Mouse (Mus musculus) small intestine, adult 2 months (tissue): ENCODE data around the gene Rap1gap2. TPM values are rescaled to one million over a fixed set of nuclear protein-coding genes. Genes with fewer than 3 reads are reported as not detected.

Source experiments
- H3K27ac ChIP-seq: fragments of 200-500 bp; 2 replicates; pipeline ENCODE4 v1.5.1; 2012; ENCODE audit warnings: low read depth, low read length, control low read depth, inconsistent platforms; ENCODE audit not compliant: insufficient read depth
- H3K27me3 ChIP-seq: fragments of 200-500 bp; 2 replicates; pipeline ENCODE4 v1.6.1; 2012; ENCODE audit warnings: mild to moderate bottlenecking, moderate library complexity, low read length, inconsistent platforms; ENCODE audit not compliant: control insufficient read depth, insufficient read depth
- H3K36me3 ChIP-seq: fragments of 200-500 bp; 2 replicates; pipeline ENCODE4 v1.6.1; 2012; ENCODE audit warnings: mild to moderate bottlenecking, low read length, control low read depth, inconsistent platforms; ENCODE audit not compliant: control insufficient read depth, insufficient read depth
- H3K4me1 ChIP-seq: fragments of 200-500 bp; 2 replicates; pipeline ENCODE4 v1.6.1; 2012; ENCODE audit warnings: low read length, inconsistent platforms, mixed read lengths; ENCODE audit not compliant: control insufficient read depth, insufficient read depth, insufficient read length
- H3K4me3 ChIP-seq: fragments of 200-500 bp; 2 replicates; pipeline ENCODE4 v1.5.1; 2012; ENCODE audit warnings: low read depth, mild to moderate bottlenecking, control low read depth, inconsistent platforms, low read length, moderate library complexity
- CTCF ChIP-seq: fragments of 200-500 bp; IDR thresholded peaks from 2 replicates; pipeline ENCODE4 v1.5.1; 2012; ENCODE audit warnings: low read depth, mild to moderate bottlenecking, control low read depth, inconsistent platforms, low read length, moderate library complexity, mixed read lengths; ENCODE audit not compliant: insufficient replicate concordance, insufficient read length; ENCODE audit errors: extremely low read depth
- POLR2A ChIP-seq: fragments of 200-500 bp; IDR thresholded peaks from 2 replicates; pipeline ENCODE4 v1.6.1; 2012; ENCODE audit warnings: low read depth, mild to moderate bottlenecking, control low read depth, inconsistent platforms, low read length, moderate library complexity
- WGBS: fragments of 180-500 bp; shearing (Covaris S2); methylation state at CpG from one replicate; pipeline ENCODE4 v1.1.7; 2018; 5-methylcytosine and 5-hydroxymethylcytosine counted together
- polyA plus RNA-seq: library from polyadenylated mRNA; depleted of rRNA; stranded (reverse); fragments of >200 nt; gene quantifications from 2 replicates; pipeline ENCODE4 v1.2.3, GENCODE M21; 2012; rRNA removed

The Rap1gap2 gene
- polyA plus RNA-seq, 1 experiment, result 18.4 TPM

DNA sequence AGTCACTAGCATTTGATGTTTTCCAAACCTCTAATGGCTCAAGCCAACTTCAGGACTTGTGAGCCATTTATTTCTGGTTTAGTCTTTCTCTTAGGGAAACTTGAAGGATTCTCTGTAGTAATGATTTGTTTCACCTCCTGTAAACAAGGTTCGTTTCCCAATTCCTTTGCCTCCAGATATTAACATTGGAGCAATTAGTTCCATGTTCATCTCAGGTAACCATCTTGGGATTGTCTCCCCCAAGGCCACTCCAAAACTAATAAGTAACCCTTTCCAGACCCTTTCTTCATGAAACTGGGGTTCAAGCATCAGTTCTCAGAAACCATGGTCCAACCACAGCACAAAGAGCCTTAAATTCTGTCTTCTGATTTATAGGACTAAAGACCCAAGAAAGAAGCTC is 248.9 kb downstream of the Rap1gap2 start, which contains the start of gene Olfr412:
Olfr412 (plus strand) TSS at position 301 of the 400 bp plus-strand sequence.
- H3K27ac ChIP-seq, result no peak within 1 kb of the TSS
- H3K4me1 ChIP-seq, result no peaks in the 10 kb centered on the region
- no peak within 1 kb of the TSS for H3K4me3 ChIP-seq
- WGBS, result 68% methylated on average over 1 of the region's 1 CpGs
- H3K36me3 ChIP-seq, result no peaks in the 10 kb centered on the region
- TF ChIP-seq CTCF (no peak), POLR2A (no peak)
- no peaks in the 10 kb centered on the region for H3K27me3 ChIP-seq

DNA sequence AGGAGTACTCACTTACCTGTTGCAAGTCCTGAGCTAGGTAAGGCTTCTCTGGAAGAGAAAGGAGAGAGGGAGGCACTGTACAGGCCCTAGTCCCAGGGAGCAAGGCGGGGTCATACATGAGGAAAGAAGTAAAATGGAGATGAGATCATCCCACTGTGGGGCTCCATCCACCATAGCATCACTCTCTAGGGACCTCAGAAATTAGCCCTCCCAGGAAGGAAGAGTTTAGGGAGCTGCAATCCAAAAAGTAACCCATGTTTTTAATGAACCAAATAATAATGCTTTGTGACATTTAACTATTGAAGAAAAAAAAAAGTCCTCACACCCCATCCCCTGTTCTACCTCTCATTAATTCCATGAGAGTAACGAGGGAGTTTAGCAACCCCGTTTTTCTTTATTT is 258.2 kb downstream of the Rap1gap2 start, which contains the start of gene Olfr411:
Olfr411 (minus strand) TSS at position 101 of the 400 bp plus-strand sequence.
- Histone ChIP-seq H3K36me3 (no peaks in the 10 kb centered on the region), H3K27ac (no peak within 1 kb of the TSS), H3K4me3 (no peak within 1 kb of the TSS), H3K27me3 (no peaks in the 10 kb centered on the region), H3K4me1 (no peaks in the 10 kb centered on the region)
- TF ChIP-seq CTCF, result no peak
- 71% methylated on average over 3 of the region's 3 CpGs for WGBS

DNA sequence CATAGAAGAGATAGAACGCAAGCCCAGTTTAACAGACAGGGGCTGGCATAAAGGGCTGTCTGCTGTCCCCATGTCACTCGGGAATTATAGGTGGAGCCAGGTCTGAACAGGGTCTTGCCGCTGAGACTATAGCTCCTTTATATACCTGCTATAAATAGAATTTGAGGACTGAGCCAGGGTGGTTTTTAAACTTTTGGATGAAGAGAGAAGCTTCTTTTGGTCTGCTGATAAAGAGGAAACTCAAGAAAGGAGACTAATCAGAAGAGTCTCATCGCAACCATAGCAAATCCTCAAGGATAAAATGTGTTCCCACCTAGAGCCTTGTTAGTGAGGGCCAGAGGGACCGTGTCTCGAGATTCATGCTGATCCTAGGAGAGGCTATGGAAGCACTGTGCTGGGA is 272.8 kb downstream of the Rap1gap2 start, which contains the start of gene Olfr410:
Olfr410 (minus strand) TSS at position 101 of the 400 bp plus-strand sequence.
- H3K4me3 ChIP-seq, result no peak within 1 kb of the TSS
- WGBS, result 86% methylated on average over 6 of the region's 6 CpGs
- no peaks in the 10 kb centered on the region for H3K27me3 ChIP-seq
- TF ChIP-seq CTCF, result no peak
- no peak for TF ChIP-seq POLR2A
- no peak within 1 kb of the TSS for H3K27ac ChIP-seq
- no peaks in the 10 kb centered on the region for H3K36me3 ChIP-seq
- no peaks in the 10 kb centered on the region for H3K4me1 ChIP-seq

Other genes with a start within 250 kb of the Rap1gap2 start
- gene Olfr412, start 248.8 kb downstream of the Rap1gap2 start, polyA plus RNA-seq, result not detected in 2 replicates
- gene Ccdc92b, start 8.7 kb upstream of the Rap1gap2 start, polyA plus RNA-seq, result 0.42 and 0.77 TPM in 2 replicates
- gene Cluh, start 38.6 kb upstream of the Rap1gap2 start, polyA plus RNA-seq, result 34.2 and 49.0 TPM in 2 replicates
- 3.9 and 9.6 TPM in 2 replicates for gene Pafah1b1, start 113.8 kb upstream of the Rap1gap2 start, polyA plus RNA-seq
- 0.65 and 1.6 TPM in 2 replicates for gene Mettl16, start 159.9 kb upstream of the Rap1gap2 start, polyA plus RNA-seq
- gene Mnt, start 220.0 kb upstream of the Rap1gap2 start, polyA plus RNA-seq, result 9.5 and 23.6 TPM in 2 replicates